Mouse (Mus musculus): ENCODE results near the gene Vstm5.

DNA sequence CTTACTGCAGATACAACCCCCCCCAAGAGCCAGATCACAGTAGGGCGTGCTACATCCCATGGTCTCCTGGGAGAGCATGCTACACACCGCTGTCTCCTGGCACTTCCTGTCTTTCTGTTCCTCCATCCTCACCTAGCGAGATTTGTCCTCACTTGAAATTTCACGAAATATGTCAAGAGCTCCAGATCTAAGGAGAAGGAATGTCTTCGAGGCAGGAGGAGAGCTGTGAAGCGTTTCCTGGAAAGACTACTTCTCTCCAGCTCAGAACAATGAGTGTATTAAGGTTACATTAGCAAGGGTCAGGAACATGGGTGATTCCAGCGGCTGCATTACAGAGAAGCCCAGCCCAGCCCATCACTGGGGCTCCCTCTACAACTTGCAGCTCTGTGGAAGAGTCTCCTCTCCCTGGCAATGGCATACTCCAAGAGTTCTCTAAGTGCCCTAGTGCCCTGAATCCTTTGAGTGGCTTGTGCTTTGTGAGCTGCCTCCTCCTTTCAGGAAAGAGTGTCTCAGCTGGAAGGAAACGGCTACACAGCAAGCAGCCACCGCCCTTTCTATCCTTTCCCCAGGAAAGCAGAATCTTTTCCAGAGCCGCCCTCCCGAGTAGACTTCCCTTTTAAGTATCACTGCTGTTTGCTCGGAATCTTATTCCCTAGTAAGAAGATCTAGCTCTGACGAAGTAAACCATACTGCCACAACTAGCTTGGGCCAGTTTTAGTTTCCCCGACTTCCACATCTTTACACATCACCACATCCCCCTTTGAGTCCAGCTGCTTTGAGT, 1.1 kb upstream of the Vstm5 start:
- TF ChIP-seq CTCF (IDR thresholded peaks at IDR 0.05; ENCODE audit: control insufficient read depth, insufficient read depth, insufficient read length) (no peak), USF1 (IDR thresholded peaks at IDR 0.05; ENCODE audit: low read depth) (no peak), MYOG (IDR thresholded peaks at IDR 0.05; ENCODE audit: control insufficient read depth, extremely low read depth, insufficient read length) (no peak)

Data from C2C12 (cell line).